Mouse (Mus musculus) kidney, embryonic 15.5 days (tissue): ENCODE data around the gene Kdm6a. TPM values are rescaled to one million over a fixed set of nuclear protein-coding genes. Genes with fewer than 3 reads are reported as not detected.

Source experiments
- ATAC-seq: fragments of 200-750 bp; cut with Nextera tagmentation; replicated peaks from 2 replicates; pipeline ENCODE4 v1.8.0; 2017; ENCODE audit warnings: moderate TSS enrichment; ENCODE audit not compliant: low FRiP score
- H3K27ac ChIP-seq: fragments of 300-500 bp; sonication (generic); 2 replicates; pipeline ENCODE4 v1.5.1; 2015; ENCODE audit warnings: mild to moderate bottlenecking, inconsistent platforms
- H3K27me3 ChIP-seq: fragments of 300-500 bp; sonication (generic); 2 replicates; pipeline ENCODE4 v1.6.1; 2015; ENCODE audit warnings: inconsistent platforms
- H3K36me3 ChIP-seq: fragments of 300-500 bp; sonication (generic); 2 replicates; pipeline ENCODE4 v1.6.1; 2015; ENCODE audit warnings: inconsistent platforms
- H3K4me1 ChIP-seq: fragments of 300-500 bp; sonication (generic); 2 replicates; pipeline ENCODE4 v1.6.1; 2015; ENCODE audit warnings: inconsistent platforms
- H3K4me2 ChIP-seq: fragments of 300-500 bp; sonication (generic); 2 replicates; pipeline ENCODE4 v1.6.1; 2015; ENCODE audit warnings: moderate library complexity, mild to moderate bottlenecking, inconsistent platforms
- H3K4me3 ChIP-seq: fragments of 300-500 bp; sonication (generic); replicated peaks from 2 replicates; pipeline ENCODE4 v1.5.1; 2015; ENCODE audit warnings: mild to moderate bottlenecking, inconsistent platforms
- H3K9ac ChIP-seq: fragments of 300-500 bp; sonication (generic); 2 replicates; pipeline ENCODE4 v1.6.1; 2015; ENCODE audit warnings: mild to moderate bottlenecking, inconsistent platforms
- H3K9me3 ChIP-seq: fragments of 300-500 bp; sonication (generic); replicated peaks from 2 replicates; pipeline ENCODE4 v1.6.1; 2016; ENCODE audit warnings: inconsistent platforms
- WGBS: fragments of 180-500 bp; shearing (Covaris S2); methylation state at CpG from one replicate; pipeline ENCODE4 v1.1.7; 2015; ENCODE audit warnings: mixed read lengths; 5-methylcytosine and 5-hydroxymethylcytosine counted together
- polyA plus RNA-seq: library from polyadenylated mRNA; unstranded; fragments of >200 nt; fragmentation: Nextera tagmentation; extraction: Ambion mirVana; gene quantifications from 2 replicates; pipeline ENCODE4 v1.2.1, GENCODE M21; 2015

The Kdm6a gene
- polyA plus RNA-seq, 1 experiment from 2014 or later, result 23.1 TPM

DNA sequence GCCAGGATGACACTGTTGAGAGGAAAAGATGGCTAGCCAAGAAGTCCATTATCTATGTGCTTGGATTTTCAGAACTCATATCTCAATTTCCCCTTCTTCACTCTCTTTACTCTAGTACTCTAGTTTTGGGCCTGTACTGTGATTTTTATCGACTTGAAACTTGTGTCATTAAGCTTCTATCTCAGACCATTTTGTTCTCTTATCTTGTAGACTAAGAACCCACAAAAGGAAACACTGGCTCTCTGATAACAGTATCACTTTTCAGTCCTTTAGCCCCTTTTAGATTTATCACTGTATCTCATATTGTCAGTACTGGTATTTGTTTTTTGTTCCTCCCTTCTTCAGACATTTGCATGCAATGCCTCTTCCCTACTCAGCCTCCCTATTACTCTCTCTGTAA is 17.1 kb downstream of the Kdm6a start:
- Histone ChIP-seq H3K4me1 (no peaks in the 10 kb centered on the region; the same call in 1 of the 2 replicates), H3K27ac (no peak overlapping the region), H3K4me2 (no peak overlapping the region), H3K27me3 (no peaks in the 10 kb centered on the region), H3K36me3 (no peaks in the 10 kb centered on the region), H3K4me3 (no peak overlapping the region), H3K9me3 (no peaks in the 10 kb centered on the region), H3K9ac (no peak overlapping the region)
- no peak for ATAC-seq
- WGBS, result 67% methylated on average over 1 of the region's 1 CpGs

DNA sequence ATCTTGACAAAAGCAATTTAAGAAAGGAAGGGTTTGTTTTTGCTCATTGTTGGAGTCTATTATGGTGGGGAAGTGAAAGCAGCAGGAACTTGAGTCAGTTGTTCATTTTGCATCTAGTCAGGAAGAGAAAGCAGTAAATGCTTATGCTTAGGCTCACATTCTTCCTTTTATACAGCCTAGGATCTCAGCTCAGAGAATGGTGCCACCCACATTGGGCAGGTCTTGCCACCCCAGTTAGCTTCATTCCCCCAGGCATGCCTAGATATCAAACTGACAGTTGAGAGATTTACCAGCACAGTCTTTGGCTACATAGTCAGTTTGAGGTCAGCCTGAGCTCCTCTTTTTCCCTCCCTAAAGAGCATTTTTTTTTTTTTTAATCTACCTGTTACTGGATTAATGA is 24.8 kb downstream of the Kdm6a start:
- ATAC-seq, result no peak
- Histone ChIP-seq H3K4me2 (no peak overlapping the region), H3K36me3 (no peaks in the 10 kb centered on the region), H3K4me1 (no peaks in the 10 kb centered on the region), H3K9ac (no peak overlapping the region), H3K9me3 (no peaks in the 10 kb centered on the region), H3K27ac (no peak overlapping the region), H3K4me3 (no peak overlapping the region), H3K27me3 (no peaks in the 10 kb centered on the region)

DNA sequence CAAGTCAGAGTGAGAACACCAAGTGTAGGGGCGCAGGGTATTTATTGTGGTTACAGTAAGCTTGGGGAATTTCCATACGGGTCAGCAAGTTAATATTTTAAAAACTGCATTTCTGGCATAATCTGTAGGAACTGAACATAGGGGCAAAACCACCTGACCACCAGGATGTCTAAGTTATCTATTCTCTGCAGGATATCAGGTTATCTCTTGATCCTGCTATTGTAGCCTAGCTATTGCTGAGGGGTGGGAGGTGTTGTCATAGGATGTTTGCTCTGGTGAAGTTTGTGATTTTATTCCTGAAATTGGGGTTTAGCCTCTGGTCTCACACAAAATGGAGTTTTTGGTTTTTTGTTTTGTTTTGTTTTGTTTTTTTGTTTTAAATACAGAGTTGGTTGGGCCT is 25.9 kb downstream of the Kdm6a start:
- H3K9me3 ChIP-seq, result no peaks in the 10 kb centered on the region
- H3K4me2 ChIP-seq, result no peak overlapping the region
- H3K4me3 ChIP-seq, result no peak overlapping the region
- peaks cover 3% of the 10 kb centered on the region; the same call in 1 of the 2 replicates for H3K4me1 ChIP-seq
- no peaks in the 10 kb centered on the region for H3K36me3 ChIP-seq
- H3K27ac ChIP-seq, result no peak overlapping the region
- 87% methylated on average over 2 of the region's 2 CpGs for WGBS
- no peak for ATAC-seq
- no peak overlapping the region for H3K9ac ChIP-seq
- no peaks in the 10 kb centered on the region for H3K27me3 ChIP-seq

DNA sequence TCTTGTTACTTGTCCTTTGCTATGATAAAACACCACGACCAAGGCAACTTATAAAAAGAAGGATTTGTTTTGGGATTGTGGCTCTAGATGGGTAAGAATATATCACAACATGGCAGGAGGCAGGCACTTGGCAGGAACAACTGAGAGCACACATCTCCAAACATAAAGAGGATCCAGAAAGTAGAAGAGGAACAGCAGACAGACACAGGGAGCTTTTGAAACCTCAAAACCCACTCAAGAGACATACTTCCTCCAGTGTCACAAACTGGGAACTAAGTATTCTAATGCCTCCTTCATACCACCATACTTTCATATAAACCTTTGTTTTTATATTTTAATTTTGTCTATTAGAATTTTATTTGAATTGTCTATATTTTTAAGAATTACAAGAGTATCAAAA is 77.2 kb downstream of the Kdm6a start:
- no peak overlapping the region for H3K4me2 ChIP-seq
- H3K4me3 ChIP-seq, result no peak overlapping the region
- 81% methylated on average over 1 of the region's 1 CpGs for WGBS
- H3K27ac ChIP-seq, result no peak overlapping the region
- peaks cover 19% of the 10 kb centered on the region for H3K36me3 ChIP-seq
- no peak for ATAC-seq
- no peaks in the 10 kb centered on the region for H3K4me1 ChIP-seq
- H3K9ac ChIP-seq, result no peak overlapping the region
- H3K9me3 ChIP-seq, result no peaks in the 10 kb centered on the region
- no peaks in the 10 kb centered on the region for H3K27me3 ChIP-seq

DNA sequence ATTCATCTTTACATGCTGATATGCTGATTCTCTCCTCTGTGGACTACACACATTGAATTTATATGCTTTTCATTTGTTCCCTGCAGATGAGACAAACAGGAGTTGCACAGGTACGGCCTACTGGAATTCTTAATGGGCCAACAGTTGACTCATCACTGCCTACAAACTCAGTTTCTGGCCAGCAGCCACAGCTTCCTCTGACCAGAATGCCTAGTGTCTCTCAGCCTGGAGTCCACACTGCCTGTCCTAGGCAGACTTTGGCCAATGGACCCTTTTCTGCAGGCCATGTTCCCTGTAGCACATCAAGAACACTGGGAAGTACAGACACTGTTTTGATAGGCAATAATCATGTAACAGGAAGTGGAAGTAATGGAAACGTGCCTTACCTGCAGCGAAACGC is 88.2 kb downstream of the Kdm6a start:
- Histone ChIP-seq H3K4me2 (no peak overlapping the region), H3K9me3 (no peaks in the 10 kb centered on the region), H3K9ac (no peak overlapping the region), H3K36me3 (peaks cover 38% of the 10 kb centered on the region), H3K4me1 (no peaks in the 10 kb centered on the region), H3K27ac (no peak overlapping the region), H3K4me3 (no peak overlapping the region), H3K27me3 (no peaks in the 10 kb centered on the region)
- 94% methylated on average over 4 of the region's 4 CpGs for WGBS
- ATAC-seq, result no peak

DNA sequence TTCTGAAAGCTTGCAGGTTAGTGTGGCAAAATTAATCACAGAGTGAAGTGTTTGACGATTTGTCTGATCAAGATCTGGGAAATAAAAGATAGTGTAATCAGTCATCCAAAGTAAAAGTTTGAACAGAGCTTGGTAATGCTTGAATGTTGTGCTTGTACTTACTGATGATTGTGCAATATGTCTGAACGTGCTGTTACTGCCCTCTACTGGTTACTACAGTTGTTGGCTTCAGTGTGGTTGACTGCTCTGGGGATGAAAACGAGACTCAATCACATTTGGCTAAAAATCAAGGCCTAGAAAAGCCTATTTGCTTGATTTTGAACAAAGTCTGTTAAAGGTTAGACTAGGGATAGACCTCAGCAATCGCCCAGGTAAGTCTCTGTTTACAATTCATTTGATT is 92.4 kb downstream of the Kdm6a start:
- Histone ChIP-seq H3K4me3 (no peak overlapping the region), H3K27me3 (no peaks in the 10 kb centered on the region), H3K4me2 (no peak overlapping the region), H3K27ac (no peak overlapping the region), H3K9ac (no peak overlapping the region), H3K36me3 (peaks cover 42% of the 10 kb centered on the region), H3K9me3 (no peaks in the 10 kb centered on the region), H3K4me1 (no peaks in the 10 kb centered on the region)
- 50% methylated on average over 4 of the region's 4 CpGs for WGBS
- ATAC-seq, result no peak

DNA sequence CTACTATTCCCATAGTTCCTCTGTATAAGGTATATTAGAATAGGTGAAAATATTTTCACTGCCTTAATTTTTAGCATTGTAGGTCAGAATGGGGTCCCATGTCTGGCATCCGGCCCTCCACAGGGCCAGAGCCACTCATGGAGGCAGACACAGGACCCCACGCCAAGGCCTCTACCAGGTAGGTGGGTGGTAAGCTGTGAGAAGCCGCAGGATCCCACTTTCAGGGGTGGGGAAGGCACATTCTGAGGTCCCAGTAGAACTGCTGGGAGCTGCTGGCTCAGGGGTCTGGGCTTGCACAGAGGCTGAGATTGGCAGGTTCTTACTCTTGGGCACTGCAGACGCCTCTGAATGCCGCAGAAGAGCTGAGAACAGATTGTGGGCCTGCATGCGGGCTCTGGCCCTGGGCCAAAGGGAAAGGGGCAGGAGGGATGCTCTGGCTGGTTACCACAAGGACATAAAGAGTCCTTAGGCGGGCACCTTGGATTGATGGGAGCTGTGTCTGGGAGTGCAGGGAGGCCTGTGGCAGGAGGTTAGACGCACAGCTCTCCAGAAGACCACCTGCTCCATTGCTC is 95.9 kb downstream of the Kdm6a start:
- Histone ChIP-seq H3K27ac (no peak overlapping the region), H3K4me2 (no peak overlapping the region), H3K4me1 (no peaks in the 10 kb centered on the region), H3K9ac (no peak overlapping the region), H3K36me3 (peaks cover 28% of the 10 kb centered on the region), H3K4me3 (no peak overlapping the region), H3K27me3 (no peaks in the 10 kb centered on the region), H3K9me3 (no peaks in the 10 kb centered on the region)
- WGBS, result 90% methylated on average over 8 of the region's 8 CpGs
- no peak for ATAC-seq

DNA sequence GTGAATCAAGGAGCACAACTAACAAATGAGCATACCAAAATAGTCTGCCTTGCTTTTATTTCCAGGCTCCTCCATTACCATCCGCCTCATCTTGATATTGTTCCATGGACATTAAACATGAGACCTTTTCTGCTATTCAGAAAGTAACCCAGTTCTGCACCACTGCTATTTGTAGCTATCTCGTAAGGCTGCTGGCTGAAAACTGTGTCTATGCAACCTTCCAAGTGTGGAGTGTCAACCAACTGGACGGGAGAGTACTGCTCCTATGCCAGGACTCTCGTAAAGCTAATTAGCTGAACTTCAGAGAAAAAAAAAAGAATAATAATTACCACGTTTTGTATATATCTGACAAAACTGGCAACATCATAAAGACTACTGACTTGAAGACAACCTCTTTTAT is 116.2 kb downstream of the Kdm6a start:
- WGBS, result 88% methylated on average over 5 of the region's 5 CpGs
- H3K4me3 ChIP-seq, result no peak overlapping the region
- no peaks in the 10 kb centered on the region for H3K4me1 ChIP-seq
- H3K4me2 ChIP-seq, result no peak overlapping the region
- no peaks in the 10 kb centered on the region for H3K9me3 ChIP-seq
- no peaks in the 10 kb centered on the region for H3K27me3 ChIP-seq
- H3K9ac ChIP-seq, result no peak overlapping the region
- no peak for ATAC-seq
- peaks cover 12% of the 10 kb centered on the region; the same call in 1 of the 2 replicates for H3K36me3 ChIP-seq
- H3K27ac ChIP-seq, result no peak overlapping the region

DNA sequence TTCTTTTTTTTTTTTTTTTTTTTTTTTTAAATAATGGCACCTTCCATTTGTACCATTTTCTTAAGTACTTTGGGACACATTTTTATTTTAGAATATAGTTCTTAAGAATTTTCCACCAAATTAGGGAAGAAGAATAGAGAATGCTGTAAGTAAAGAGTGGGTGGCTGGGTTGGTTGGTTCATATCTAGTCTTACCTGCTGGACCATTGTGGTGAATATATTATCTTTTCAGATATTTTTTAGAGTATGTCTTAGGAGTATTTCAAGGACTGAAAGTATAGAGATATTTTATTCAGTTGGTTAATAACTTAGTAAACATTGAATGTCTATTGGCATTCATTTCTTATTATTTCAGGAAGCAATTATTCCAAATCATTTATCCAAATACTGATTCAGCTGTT is 117.8 kb downstream of the Kdm6a start:
- Histone ChIP-seq H3K36me3 (peaks cover 9% of the 10 kb centered on the region; the same call in 1 of the 2 replicates), H3K9me3 (no peaks in the 10 kb centered on the region), H3K27ac (no peak overlapping the region), H3K27me3 (no peaks in the 10 kb centered on the region), H3K4me2 (no peak overlapping the region), H3K4me3 (no peak overlapping the region), H3K9ac (no peak overlapping the region), H3K4me1 (no peaks in the 10 kb centered on the region)
- no peak for ATAC-seq

Other genes with a start within 250 kb of the Kdm6a start
- gene Dusp21, start 16.7 kb upstream of the Kdm6a start, polyA plus RNA-seq, result not detected in 2 replicates